Mouse (Mus musculus): ENCODE measurements at regions not wholly inside any gene's neighbourhood (a gene's known extent, or its start where the extent isn't known, plus 50 kb on each side); places are given as distances from the start of the nearest gene placed in this dataset.

- TF ChIP-seq CTCF (conservative IDR thresholded peaks at IDR 0.05; ENCODE audit: insufficient read depth, insufficient read length, low read depth, low read length) (no peak), POLR2A (IDR thresholded peaks at IDR 0.05; ENCODE audit: low read depth, low read length) (no peak)
These were observed 278.6 kb downstream of the Gadd45g start for GRCm38 (mm10) chr13:52125037-52125436.
